Mouse (Mus musculus) testis, adult 2 months (tissue): ENCODE measurements around the gene 2010109A12Rik. TPM values are rescaled to one million over a fixed set of nuclear protein-coding genes. Genes with fewer than 3 reads are reported as not detected.

Experiments used
- H3K27ac ChIP-seq: fragments of 200-500 bp; 2 replicates; pipeline ENCODE4 v1.5.1; 2012; ENCODE audit warnings: low read depth, low read length; ENCODE audit not compliant: control insufficient read depth, insufficient read depth
- H3K27me3 ChIP-seq: fragments of 200-500 bp; 2 replicates; pipeline ENCODE4 v1.6.1; 2012; ENCODE audit warnings: mild to moderate bottlenecking, low read length, moderate library complexity; ENCODE audit not compliant: control insufficient read depth, insufficient read depth
- H3K36me3 ChIP-seq: fragments of 200-500 bp; 2 replicates; pipeline ENCODE4 v1.6.1; 2012; ENCODE audit warnings: mild to moderate bottlenecking, low read length; ENCODE audit not compliant: control insufficient read depth, insufficient read depth
- H3K4me1 ChIP-seq: fragments of 200-500 bp; 2 replicates; pipeline ENCODE4 v1.6.1; 2012; ENCODE audit warnings: low read length; ENCODE audit not compliant: control insufficient read depth, insufficient read depth
- H3K4me3 ChIP-seq: fragments of 200-500 bp; 2 replicates; pipeline ENCODE4 v1.5.1; 2012; ENCODE audit warnings: low read depth, mild to moderate bottlenecking, low read length, moderate library complexity, mixed read lengths; ENCODE audit not compliant: control insufficient read depth
- CTCF ChIP-seq: fragments of 200-500 bp; IDR thresholded peaks from 2 replicates; pipeline ENCODE4 v1.5.1; 2012; ENCODE audit warnings: low read depth, mild to moderate bottlenecking, inconsistent platforms, low read length, moderate library complexity; ENCODE audit not compliant: control insufficient read depth, insufficient read depth, insufficient replicate concordance
- POLR2A ChIP-seq: fragments of 200-500 bp; IDR thresholded peaks from 2 replicates; pipeline ENCODE4 v1.6.1; 2012; ENCODE audit warnings: low read depth, mild to moderate bottlenecking, inconsistent platforms, low read length, moderate library complexity; ENCODE audit not compliant: control insufficient read depth
- polyA plus RNA-seq: library from polyadenylated mRNA; depleted of rRNA; stranded (reverse); fragments of >200 nt; gene quantifications from 2 replicates; pipeline ENCODE4 v1.2.3, GENCODE M21; 2012

Gene 2010109A12Rik
- polyA plus RNA-seq, 1 experiment, result 8.5 TPM

- Histone ChIP-seq H3K27me3 (no peaks in the 10 kb centered on the region), H3K4me1 (no peaks in the 10 kb centered on the region), H3K4me3 (no peak overlapping the region), H3K27ac (no peak overlapping the region), H3K36me3 (no peaks in the 10 kb centered on the region)
- TF ChIP-seq CTCF (no peak), POLR2A (no peak)
Measured at GRCm38 (mm10) chr5:93239590-93240544, 33.5 kb downstream of the 2010109A12Rik start.

DNA sequence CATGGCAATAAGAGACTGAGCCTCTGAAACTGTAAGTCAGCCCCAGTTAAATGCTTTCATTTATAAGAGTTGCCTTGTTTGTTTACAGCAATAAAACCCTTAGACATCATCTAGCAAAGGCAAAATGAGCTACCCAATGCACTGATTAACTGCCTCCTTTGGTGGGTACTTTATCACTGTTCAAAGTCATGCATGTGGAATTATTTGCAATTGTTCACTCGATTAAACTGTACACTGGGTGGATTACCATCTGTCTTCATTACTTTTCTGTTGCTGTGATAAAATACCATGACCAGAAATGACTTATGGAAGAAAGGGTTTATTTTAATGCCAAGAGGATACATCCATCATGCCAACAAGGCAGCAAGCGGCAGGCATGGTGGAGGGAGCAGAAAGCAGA lies 39.0 kb downstream of the 2010109A12Rik start:
- no peaks in the 10 kb centered on the region for H3K36me3 ChIP-seq
- no peak overlapping the region for H3K27ac ChIP-seq
- H3K4me1 ChIP-seq, result no peaks in the 10 kb centered on the region
- no peak overlapping the region for H3K4me3 ChIP-seq
- H3K27me3 ChIP-seq, result no peaks in the 10 kb centered on the region
- TF ChIP-seq CTCF (no peak), POLR2A (no peak)

- Histone ChIP-seq H3K27ac (no peak overlapping the region), H3K4me3 (no peak overlapping the region), H3K4me1 (no peaks in the 10 kb centered on the region), H3K27me3 (no peaks in the 10 kb centered on the region), H3K36me3 (no peaks in the 10 kb centered on the region)
- TF ChIP-seq POLR2A (no peak), CTCF (no peak)
Measured at GRCm38 (mm10) chr5:93249940-93250578, 43.7 kb downstream of the 2010109A12Rik start.

GRCm38 (mm10) chr5:93251001-93251760 lies 44.9 kb downstream of the 2010109A12Rik start:
- Histone ChIP-seq H3K27ac (no peak overlapping the region), H3K4me3 (no peak overlapping the region), H3K4me1 (no peaks in the 10 kb centered on the region), H3K27me3 (no peaks in the 10 kb centered on the region), H3K36me3 (no peaks in the 10 kb centered on the region)
- TF ChIP-seq POLR2A, result no peak
- no peak for TF ChIP-seq CTCF

DNA sequence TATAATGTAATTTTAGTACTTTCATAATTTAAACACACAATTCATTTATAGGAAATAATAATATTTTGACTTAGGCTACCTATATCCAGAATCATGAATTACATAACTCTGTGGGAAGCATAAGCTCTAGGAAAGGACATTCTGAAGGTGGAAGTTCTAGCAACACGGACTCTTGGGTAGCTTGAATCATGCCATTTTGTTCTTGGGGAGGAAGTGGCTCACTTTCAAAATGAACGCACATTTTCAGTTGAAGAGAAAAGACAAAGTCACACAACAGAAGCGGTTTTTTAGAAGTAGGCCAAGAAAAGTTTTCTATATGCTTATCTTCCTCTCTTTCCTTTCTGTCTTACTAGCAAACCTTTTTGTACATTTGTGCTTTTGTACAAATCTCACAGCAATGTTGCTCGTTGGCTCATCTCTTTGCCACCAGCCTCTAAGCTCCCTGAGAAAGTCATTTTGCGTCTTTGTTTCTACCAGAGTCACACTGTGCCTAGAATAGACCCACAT lies 49.5 kb downstream of the 2010109A12Rik start:
- Histone ChIP-seq H3K27me3 (no peaks in the 10 kb centered on the region), H3K36me3 (no peaks in the 10 kb centered on the region), H3K4me3 (no peak overlapping the region), H3K4me1 (no peaks in the 10 kb centered on the region), H3K27ac (no peak overlapping the region)
- TF ChIP-seq POLR2A, result no peak
- no peak for TF ChIP-seq CTCF

- Histone ChIP-seq H3K4me1 (no peaks in the 10 kb centered on the region), H3K27me3 (no peaks in the 10 kb centered on the region), H3K27ac (no peak overlapping the region), H3K36me3 (no peaks in the 10 kb centered on the region), H3K4me3 (no peak overlapping the region)
- no peak for TF ChIP-seq POLR2A
- TF ChIP-seq CTCF, result no peak
Measured at GRCm38 (mm10) chr5:93256820-93257405, 50.6 kb downstream of the 2010109A12Rik start.
